Mouse (Mus musculus): ENCODE measurements around the gene Meis1. TPM values are rescaled to one million over a fixed set of nuclear protein-coding genes. Genes with fewer than 3 reads are reported as not detected.

Meis1 gene
- polyA plus RNA-seq, 1 experiment from 2014 or later, result 132 TPM

DNA sequence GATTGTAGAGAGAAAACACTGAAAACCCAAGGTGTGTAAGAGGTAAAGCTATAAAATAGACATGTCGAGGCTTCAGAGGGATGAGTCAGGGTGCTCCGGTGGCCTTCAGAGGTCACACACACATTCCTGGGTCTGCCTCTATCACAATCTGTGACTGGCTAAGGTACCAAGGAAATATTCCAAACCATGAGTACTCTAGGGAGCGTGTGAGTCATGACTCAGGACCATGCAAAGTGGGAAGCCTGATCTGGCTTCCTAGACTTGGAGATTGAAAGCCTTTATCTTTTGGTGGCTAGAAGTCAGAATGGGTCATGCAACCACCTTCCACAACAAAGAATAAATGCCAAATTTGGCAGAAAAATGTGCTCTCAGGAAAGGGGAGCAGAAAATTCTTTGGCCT lies 98.1 kb downstream of the Meis1 start:
- WGBS, result 75% methylated on average over 3 of the region's 3 CpGs
- no peak for ATAC-seq (ENCODE audit: insufficient read depth)
- H3K9me3 ChIP-seq (ENCODE audit: low read depth, low read length), result no peaks in the 10 kb centered on the region
- TF ChIP-seq CTCF (IDR thresholded peaks at IDR 0.05; ENCODE audit: low read depth), result no peak
- no peak for DNase-seq
- peaks cover 28% of the 10 kb centered on the region for H3K36me3 ChIP-seq (ENCODE audit: insufficient read depth)
- no peak overlapping the region for H3K4me2 ChIP-seq
- H3K27me3 ChIP-seq (ENCODE audit: insufficient read depth, low read length), result no peaks in the 10 kb centered on the region
- no peaks in the 10 kb centered on the region for H3K4me1 ChIP-seq (ENCODE audit: insufficient read depth)
- no peak overlapping the region for H3K4me3 ChIP-seq (ENCODE audit: low read depth, low read length)
- no peak overlapping the region for H3K9ac ChIP-seq
- no peak overlapping the region for H3K27ac ChIP-seq (ENCODE audit: low read depth)

DNA sequence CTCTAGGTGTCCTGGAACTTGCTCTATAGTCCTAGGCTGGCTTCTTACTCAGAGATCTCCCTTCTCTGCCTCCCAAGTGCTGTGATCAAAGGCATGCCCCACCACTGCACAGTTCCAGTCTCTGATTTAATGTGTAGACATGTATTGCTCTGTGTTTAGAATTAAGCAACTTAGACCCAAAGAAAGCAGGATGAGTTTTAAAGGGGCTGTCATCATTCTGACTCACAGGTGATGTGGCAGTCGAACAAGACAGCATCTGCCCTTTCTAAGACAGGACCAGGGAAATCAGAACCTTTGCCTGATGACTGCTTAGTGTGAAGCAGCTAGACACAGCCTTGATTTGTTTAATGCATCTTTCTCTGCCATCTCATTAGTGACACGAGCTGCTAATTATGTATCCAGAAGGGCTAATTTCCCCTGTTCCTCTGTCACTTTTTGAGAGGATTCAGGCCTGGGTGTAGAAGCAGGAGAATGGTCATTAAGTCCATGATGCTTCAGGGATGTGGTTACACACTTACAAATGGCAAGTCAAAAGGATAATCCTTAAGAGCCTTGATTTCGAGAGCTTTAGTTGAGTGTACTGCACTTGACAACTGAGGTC lies 99.5 kb downstream of the Meis1 start:
- Histone ChIP-seq H3K4me2 (no peak overlapping the region), H3K4me3 (ENCODE audit: low read depth, low read length) (no peak overlapping the region), H3K36me3 (ENCODE audit: insufficient read depth) (peaks cover 23% of the 10 kb centered on the region), H3K4me1 (ENCODE audit: insufficient read depth) (no peaks in the 10 kb centered on the region), H3K9me3 (ENCODE audit: low read depth, low read length) (no peaks in the 10 kb centered on the region), H3K27ac (ENCODE audit: low read depth) (no peak overlapping the region), H3K9ac (no peak overlapping the region), H3K27me3 (ENCODE audit: insufficient read depth, low read length) (no peaks in the 10 kb centered on the region)
- 58% methylated on average over 3 of the region's 3 CpGs for WGBS
- no peak for ATAC-seq (ENCODE audit: insufficient read depth)
- no peak for TF ChIP-seq CTCF (IDR thresholded peaks at IDR 0.05; ENCODE audit: low read depth)
- DNase-seq, result no peak

DNA sequence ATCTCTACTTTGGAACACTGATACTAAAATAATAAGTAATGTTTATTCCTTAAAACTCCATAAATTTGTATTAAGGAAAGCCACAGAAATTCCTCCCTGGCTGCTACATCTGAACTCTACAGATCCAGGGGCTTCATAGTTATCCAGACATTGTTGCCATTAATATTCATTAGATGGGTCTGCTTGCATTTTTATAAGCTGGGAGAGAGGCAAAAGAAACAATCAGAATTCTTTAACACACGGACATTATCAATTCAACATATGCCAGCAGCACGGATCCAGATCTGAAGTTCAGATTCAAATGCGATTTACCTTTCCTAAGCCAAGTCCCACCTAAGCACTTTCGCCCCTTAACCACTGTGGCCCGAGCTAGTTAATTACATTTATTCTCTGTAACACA lies 100.9 kb downstream of the Meis1 start:
- Histone ChIP-seq H3K27ac (ENCODE audit: low read depth) (no peak overlapping the region), H3K4me3 (ENCODE audit: low read depth, low read length) (no peak overlapping the region), H3K9ac (no peak overlapping the region), H3K9me3 (ENCODE audit: low read depth, low read length) (no peaks in the 10 kb centered on the region), H3K36me3 (ENCODE audit: insufficient read depth) (peaks cover 24% of the 10 kb centered on the region), H3K4me2 (no peak overlapping the region), H3K4me1 (ENCODE audit: insufficient read depth) (no peaks in the 10 kb centered on the region), H3K27me3 (ENCODE audit: insufficient read depth, low read length) (no peaks in the 10 kb centered on the region)
- 83% methylated on average over 5 of the region's 5 CpGs for WGBS
- no peak for DNase-seq
- no peak for ATAC-seq (ENCODE audit: insufficient read depth)
- TF ChIP-seq CTCF (IDR thresholded peaks at IDR 0.05; ENCODE audit: low read depth), result no peak

DNA sequence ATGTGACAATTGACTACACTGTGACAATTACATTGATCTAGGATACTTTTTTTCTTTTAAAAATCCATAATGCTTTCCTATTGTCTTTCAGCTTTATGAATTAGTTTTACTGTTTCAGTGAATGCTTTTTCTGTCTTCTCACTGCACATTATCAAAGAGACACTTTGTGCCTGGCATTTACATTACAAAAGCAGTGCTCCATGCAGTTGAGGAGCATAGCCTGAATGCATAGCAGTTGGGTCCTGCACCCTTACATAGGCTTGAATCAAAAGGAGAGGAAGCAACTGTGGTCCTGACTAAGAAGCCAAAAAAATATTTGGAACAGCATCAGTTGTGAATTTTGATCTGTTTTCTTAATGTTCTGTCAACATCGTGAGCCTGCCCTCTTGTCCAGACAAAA lies 105.5 kb downstream of the Meis1 start:
- no peak overlapping the region for H3K4me2 ChIP-seq
- no peaks in the 10 kb centered on the region for H3K27me3 ChIP-seq (ENCODE audit: insufficient read depth, low read length)
- H3K4me3 ChIP-seq (ENCODE audit: low read depth, low read length), result no peak overlapping the region
- no peaks in the 10 kb centered on the region for H3K9me3 ChIP-seq (ENCODE audit: low read depth, low read length)
- ATAC-seq (ENCODE audit: insufficient read depth) (no peak), DNase-seq (no peak)
- H3K36me3 ChIP-seq (ENCODE audit: insufficient read depth), result 0 out of 2 replicates have a peak, but pooled peaks cover 4% of the 10 kb centered on the region
- WGBS, result 60% methylated on average over 1 of the region's 1 CpGs
- H3K9ac ChIP-seq, result no peak overlapping the region
- no peak for TF ChIP-seq CTCF (IDR thresholded peaks at IDR 0.05; ENCODE audit: low read depth)
- no peaks in the 10 kb centered on the region for H3K4me1 ChIP-seq (ENCODE audit: insufficient read depth)
- H3K27ac ChIP-seq (ENCODE audit: low read depth), result no peak overlapping the region

DNA sequence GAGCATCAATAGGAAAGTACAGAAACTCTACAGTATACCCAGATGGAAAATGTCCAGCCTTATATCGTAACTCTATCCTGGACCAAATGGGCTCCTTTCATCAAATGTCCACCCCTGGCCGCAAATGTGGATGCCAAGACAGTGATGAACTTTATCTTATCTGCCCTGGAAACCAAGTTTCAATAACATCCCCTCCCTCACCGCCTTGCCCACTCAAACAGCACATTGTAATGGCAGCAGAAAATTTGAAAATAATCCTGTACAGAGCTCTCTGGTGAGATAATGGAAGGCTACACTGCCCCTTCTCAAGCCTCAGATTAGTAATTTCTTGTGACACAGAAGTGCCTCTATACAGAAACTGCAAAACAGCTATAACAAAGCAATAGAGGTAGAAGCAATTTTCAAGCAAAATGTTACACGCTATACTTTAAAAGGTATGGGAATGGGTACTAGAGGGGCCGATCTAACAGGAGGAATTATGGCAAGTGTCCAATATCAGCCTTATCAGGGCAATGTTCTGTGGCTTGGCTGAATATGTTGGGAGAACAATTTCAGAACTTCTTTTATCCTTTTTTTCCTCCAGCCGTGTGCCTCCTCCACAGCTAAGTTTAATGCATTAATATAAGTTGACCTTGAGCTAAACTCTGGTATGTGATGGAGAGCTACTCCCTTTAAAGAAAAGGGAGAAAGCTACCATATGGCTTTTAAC lies 106.3 kb downstream of the Meis1 start:
- peak; percentile 29 for DNase-seq
- 55% methylated on average over 6 of the region's 6 CpGs for WGBS
- Histone ChIP-seq H3K9me3 (ENCODE audit: low read depth, low read length) (no peaks in the 10 kb centered on the region), H3K4me1 (ENCODE audit: insufficient read depth) (no peaks in the 10 kb centered on the region), H3K36me3 (ENCODE audit: insufficient read depth) (0 out of 2 replicates have a peak, but pooled peaks cover 4% of the 10 kb centered on the region), H3K4me3 (ENCODE audit: low read depth, low read length) (no peak overlapping the region), H3K4me2 (no peak overlapping the region), H3K27me3 (ENCODE audit: insufficient read depth, low read length) (no peaks in the 10 kb centered on the region), H3K9ac (no peak overlapping the region), H3K27ac (ENCODE audit: low read depth) (no peak overlapping the region)
- ATAC-seq (ENCODE audit: insufficient read depth), result no peak
- no peak for TF ChIP-seq CTCF (IDR thresholded peaks at IDR 0.05; ENCODE audit: low read depth)

DNA sequence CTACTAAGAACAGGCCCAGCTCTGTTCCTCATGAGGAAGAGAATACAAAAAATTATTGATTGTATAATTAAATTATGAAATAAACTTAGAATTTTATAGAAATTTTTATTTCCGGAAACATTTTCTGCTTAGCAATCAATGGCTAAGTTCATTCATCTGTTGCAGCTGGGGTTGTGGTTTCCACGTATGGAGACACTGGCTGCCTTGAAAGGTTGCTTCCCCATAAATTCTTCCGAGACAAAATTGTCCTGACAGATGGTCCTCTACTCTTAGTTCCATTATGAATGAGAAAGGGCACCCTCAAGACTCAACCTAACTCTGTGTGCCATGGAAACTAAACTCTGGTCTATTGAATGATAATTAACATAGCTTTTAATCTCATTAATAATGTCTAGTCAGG lies 111.9 kb downstream of the Meis1 start:
- H3K4me3 ChIP-seq (ENCODE audit: low read depth, low read length), result no peak overlapping the region
- ATAC-seq (ENCODE audit: insufficient read depth) (no peak), DNase-seq (no peak)
- H3K27ac ChIP-seq (ENCODE audit: low read depth), result no peak overlapping the region
- H3K4me2 ChIP-seq, result no peak overlapping the region
- peaks cover 17% of the 10 kb centered on the region for H3K36me3 ChIP-seq (ENCODE audit: insufficient read depth)
- H3K9ac ChIP-seq, result no peak overlapping the region
- TF ChIP-seq CTCF (IDR thresholded peaks at IDR 0.05; ENCODE audit: low read depth), result no peak
- 74% methylated on average over 3 of the region's 3 CpGs for WGBS
- no peaks in the 10 kb centered on the region for H3K9me3 ChIP-seq (ENCODE audit: low read depth, low read length)
- H3K27me3 ChIP-seq (ENCODE audit: insufficient read depth, low read length), result no peaks in the 10 kb centered on the region
- H3K4me1 ChIP-seq (ENCODE audit: insufficient read depth), result no peaks in the 10 kb centered on the region

DNA sequence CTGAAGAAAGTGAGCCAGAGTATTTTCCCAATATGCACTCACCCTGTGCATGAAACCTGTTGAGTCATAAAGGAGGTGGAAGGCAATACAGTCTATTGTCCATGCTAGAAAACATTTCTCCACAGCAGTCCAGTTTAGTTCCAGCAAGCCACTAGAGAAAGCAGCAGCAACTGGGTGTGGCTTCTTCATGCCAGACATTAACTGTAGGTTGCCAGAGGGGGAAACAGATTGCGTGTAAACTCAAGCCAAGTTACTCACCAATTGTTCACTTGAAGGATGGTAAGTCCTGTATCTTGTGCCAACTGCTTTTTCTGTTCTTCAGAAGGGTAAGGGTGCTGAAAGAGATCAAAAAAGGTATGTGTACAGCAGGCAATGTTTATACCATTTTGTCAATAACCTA lies 113.4 kb downstream of the Meis1 start:
- DNase-seq (no peak), ATAC-seq (ENCODE audit: insufficient read depth) (no peak)
- Histone ChIP-seq H3K9me3 (ENCODE audit: low read depth, low read length) (no peaks in the 10 kb centered on the region), H3K27ac (ENCODE audit: low read depth) (no peak overlapping the region), H3K27me3 (ENCODE audit: insufficient read depth, low read length) (no peaks in the 10 kb centered on the region), H3K4me3 (ENCODE audit: low read depth, low read length) (no peak overlapping the region), H3K4me1 (ENCODE audit: insufficient read depth) (no peaks in the 10 kb centered on the region), H3K9ac (no peak overlapping the region), H3K4me2 (no peak overlapping the region), H3K36me3 (ENCODE audit: insufficient read depth) (peaks cover 17% of the 10 kb centered on the region)
- WGBS, result 87% methylated on average over 1 of the region's 1 CpGs
- no peak for TF ChIP-seq CTCF (IDR thresholded peaks at IDR 0.05; ENCODE audit: low read depth)
